Comparison of ENCODE assay signal across 2 mouse cellular contexts in genomic region chr17:34587423-34587811, GRCm38 (mm10).
TF ChIP-seq lines count a peak whose summit lies in the region.

No protein-coding gene starts in this region.

TF ChIP-seq in C2C12, 6 proteins besides CTCF, POLR2A, EP300 and RAD21 (continued from another document):
- TF ChIP-seq CEBPB (IDR thresholded peaks at IDR 0.05; ENCODE audit: low read depth) (no peak), MAX (IDR thresholded peaks at IDR 0.05) (no peak), FOSL1 (IDR thresholded peaks at IDR 0.05; ENCODE audit: insufficient read depth, low read length, poor library complexity, severe bottlenecking) (no peak)

TF ChIP-seq in myocyte, 11 proteins besides CTCF, POLR2A, EP300 and RAD21 (continued from another document):
- TF ChIP-seq SRF (IDR thresholded peaks at IDR 0.05; ENCODE audit: control insufficient read depth, insufficient read length, low read depth) (peak; percentile 34), USF1 (IDR thresholded peaks at IDR 0.05; ENCODE audit: low read depth) (no peak), MAX (IDR thresholded peaks at IDR 0.05; ENCODE audit: low read depth) (no peak), TCF3 (IDR thresholded peaks at IDR 0.05; ENCODE audit: insufficient read length, low read depth) (no peak), CEBPB (IDR thresholded peaks at IDR 0.05; ENCODE audit: insufficient read depth, poor library complexity, severe bottlenecking) (no peak), E2F4 (IDR thresholded peaks at IDR 0.05; ENCODE audit: insufficient read depth) (no peak), MYOD1 (IDR thresholded peaks at IDR 0.05; ENCODE audit: control insufficient read depth in 1 of 3, insufficient read length in 2 of 3, low read depth in 2 of 3) (peak in 1 of 3 experiments; percentile 3), TCF12 (IDR thresholded peaks at IDR 0.05; ENCODE audit: insufficient read depth, poor library complexity, severe bottlenecking) (no peak), POLR2AphosphoS2 (IDR thresholded peaks at IDR 0.05; ENCODE audit: insufficient read length, low read depth) (peak; percentile 99)
